Mouse (Mus musculus) subcutaneous adipose tissue, adult 2 months (tissue): ENCODE results near the gene Esrra. TPM values are rescaled to one million over a fixed set of nuclear protein-coding genes. Genes with fewer than 3 reads are reported as not detected.

Experiments used
- polyA plus RNA-seq: library from polyadenylated mRNA; depleted of rRNA; stranded (reverse); fragments of >200 nt; gene quantifications from 2 replicates; pipeline ENCODE4 v1.2.3, GENCODE M21; 2012; ENCODE audit warnings: low replicate concordance; rRNA removed

Gene Esrra
- polyA plus RNA-seq: 52.6 and 64.4 TPM in 2 replicates

GRCm38 (mm10) chr19:6921647-6922567, at the start of gene Esrra:
TSS of gene Esrra (minus strand) at chr19:6921813.

GRCm38 (mm10) chr19:6942249-6942691, 20.7 kb upstream of the Esrra start, which contains the start of gene Gpr137:
TSS of gene Gpr137 (minus strand) at chr19:6942480.

DNA sequence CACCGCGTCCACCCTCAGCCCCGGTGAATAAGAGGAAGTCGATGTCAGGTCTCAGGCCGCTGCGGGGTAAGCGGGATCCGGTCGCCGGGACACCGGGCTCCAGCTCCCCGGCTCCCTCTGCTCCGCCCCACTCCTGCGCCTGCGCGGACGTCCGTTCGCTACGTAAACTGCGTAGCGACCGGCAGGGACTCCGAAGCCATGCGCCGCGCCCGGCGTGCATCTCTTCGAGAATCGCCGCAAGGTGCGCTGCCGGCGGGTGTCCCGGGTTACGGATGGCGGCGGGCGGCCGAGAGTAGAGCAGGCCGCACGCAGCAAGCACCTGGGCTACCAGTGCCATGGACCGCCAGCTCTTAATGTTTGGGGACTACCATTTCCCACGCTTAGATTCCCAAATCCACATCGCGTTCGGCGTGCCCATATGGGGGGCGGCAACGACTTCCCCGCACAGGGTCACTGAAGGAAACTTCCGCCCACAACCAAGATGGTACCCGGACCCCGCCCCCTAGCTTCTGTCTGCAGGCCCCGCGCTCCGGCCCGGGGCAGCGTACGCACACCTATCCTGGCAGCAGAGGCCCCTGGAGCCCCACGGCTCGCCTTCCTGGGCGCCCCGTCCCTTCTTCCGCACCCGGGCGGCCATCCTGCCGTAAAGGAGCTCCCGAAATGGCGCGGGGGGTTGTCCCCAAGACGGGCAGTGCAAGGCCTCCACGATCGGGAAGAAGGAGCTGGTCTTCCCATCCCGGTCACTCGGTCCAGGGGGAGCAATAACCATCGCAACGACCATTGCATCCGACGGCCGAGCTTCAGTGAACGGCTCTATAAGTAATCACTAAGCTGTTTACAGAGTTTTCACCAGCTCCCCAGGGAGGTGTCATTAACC, 20.0 kb upstream of the Esrra start, which contains the start of gene Bad:
Gene Bad (plus strand): TSS at position 490 of the 877 bp plus-strand sequence.

DNA sequence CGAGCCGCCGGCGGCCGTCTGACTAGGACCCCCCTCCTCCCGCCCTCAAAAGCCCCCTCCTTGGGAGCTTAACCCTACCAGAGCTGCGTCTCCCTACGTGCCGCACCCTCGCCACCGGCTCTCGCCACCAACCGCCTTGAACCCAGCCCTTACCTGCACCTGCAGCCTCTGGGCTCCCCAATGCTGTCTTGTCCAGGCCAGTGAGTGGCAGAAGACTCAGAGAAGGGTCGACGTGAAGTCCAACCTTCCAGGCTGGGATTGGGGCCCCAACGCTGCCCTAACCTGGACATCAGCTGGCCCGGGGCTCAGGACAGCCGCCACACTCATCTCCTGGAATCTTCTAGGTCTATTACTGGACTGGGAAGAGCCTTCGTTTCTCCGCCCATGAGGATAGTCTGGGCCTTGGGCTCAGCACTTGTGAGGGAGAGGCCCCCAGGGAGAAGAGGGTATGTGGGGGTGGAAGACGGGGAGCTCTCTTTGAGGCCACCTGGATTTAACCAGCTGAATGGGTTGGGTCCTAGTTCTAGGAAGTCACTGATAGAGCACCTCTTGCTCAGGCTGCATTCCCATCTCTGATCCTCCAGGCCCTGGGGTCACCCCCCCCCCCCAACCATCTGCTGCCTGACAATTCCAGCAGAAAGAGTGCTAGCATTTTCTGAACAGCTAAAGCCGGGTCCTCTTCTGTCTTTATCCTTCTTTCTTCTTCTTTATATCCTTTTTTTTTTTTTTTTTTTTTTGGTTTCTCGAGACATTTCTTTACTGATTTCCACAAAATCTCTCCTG, 12.8 kb upstream of the Esrra start, which contains the start of gene Kcnk4:
Gene Kcnk4 (minus strand): TSS at position 321 of the 783 bp plus-strand sequence.

DNA sequence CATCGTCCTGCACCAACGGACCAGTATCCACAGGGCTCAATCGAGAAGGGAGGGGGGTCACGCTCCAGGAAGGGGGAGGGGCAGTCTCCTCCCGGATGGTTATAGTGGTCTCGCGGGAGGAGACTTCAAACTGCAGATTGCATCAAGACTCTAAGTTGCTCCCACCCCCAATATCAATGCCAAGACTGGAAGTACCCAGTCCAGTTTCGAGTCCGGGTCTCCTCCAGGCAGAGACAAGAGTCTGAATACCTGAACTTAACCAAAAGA, 3.6 kb upstream of the Esrra start, which contains the start of gene Catsperz:
Gene Catsperz (minus strand): TSS at position 74 of the 267 bp plus-strand sequence.

DNA sequence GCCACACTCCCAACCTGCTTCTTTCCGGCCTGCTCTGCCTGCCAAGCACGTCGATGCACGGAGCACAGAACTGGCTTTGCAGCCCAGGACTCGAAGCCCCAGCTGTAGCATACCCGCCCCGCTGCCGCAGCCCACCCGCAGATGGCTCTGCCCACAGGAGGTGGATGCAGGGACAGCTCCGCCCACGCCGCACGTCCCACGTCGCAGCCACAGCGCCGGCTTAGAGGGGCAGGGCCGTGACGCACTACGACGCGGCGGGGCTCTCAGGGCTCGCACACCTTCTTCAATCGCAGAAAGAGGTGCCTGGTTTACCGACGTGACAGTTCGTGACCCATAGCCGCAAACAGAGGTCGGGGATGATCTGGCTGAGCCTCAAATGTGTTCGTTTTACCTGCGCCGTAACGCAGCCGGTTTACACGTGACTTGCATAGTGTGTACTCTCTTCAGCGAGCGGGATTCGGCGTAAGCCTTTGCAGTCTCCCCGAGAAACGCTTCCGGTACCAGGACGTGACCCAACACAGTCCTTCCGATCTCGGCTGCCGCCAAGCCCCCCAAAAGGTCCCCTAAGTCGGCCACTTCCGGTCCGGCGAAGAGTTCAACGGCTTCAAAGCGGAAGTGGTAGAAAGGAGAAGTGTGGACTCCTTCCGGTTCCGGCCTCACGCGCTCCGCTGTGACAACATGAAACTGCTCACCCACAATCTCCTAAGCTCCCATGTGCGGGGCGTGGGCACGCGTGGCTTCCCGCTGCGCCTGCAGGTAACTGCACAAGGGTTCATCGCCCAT, 11.9 kb downstream of the Esrra start, which contains the start of the genes Trmt112 and Prdx5:
Gene Trmt112 (plus strand): TSS at position 192 of the 783 bp plus-strand sequence.
Gene Prdx5 (minus strand): TSS at position 600 of the 783 bp plus-strand sequence.

Other genes with a start within 250 kb of the Esrra start
- gene Rps6ka4, start 81.2 kb downstream of the Esrra start, polyA plus RNA-seq: 35.7 and 47.9 TPM in 2 replicates
- gene Ccdc88b, start 63.6 kb downstream of the Esrra start, polyA plus RNA-seq: 3.9 and 11.2 TPM in 2 replicates
- gene Trmt112, start 12.1 kb downstream of the Esrra start, polyA plus RNA-seq: 91.6 and 154 TPM in 2 replicates
- 149 and 307 TPM in 2 replicates for gene Prdx5, start 11.7 kb downstream of the Esrra start, polyA plus RNA-seq
- gene Catsperz, start 3.6 kb upstream of the Esrra start, polyA plus RNA-seq: 0.11 and 2.8 TPM in 2 replicates
- gene Kcnk4, start 12.7 kb upstream of the Esrra start, polyA plus RNA-seq: 0.50 TPM in 1 of 2 replicates, not detected in the other
- 80.9 and 93.8 TPM in 2 replicates for gene Bad, start 20.0 kb upstream of the Esrra start, polyA plus RNA-seq
- gene Gpr137, start 20.7 kb upstream of the Esrra start, polyA plus RNA-seq: 85.5 and 94.5 TPM in 2 replicates
- gene Ppp1r14b, start 53.2 kb upstream of the Esrra start, polyA plus RNA-seq: 90.2 and 135 TPM in 2 replicates
- gene Plcb3, start 54.7 kb upstream of the Esrra start, polyA plus RNA-seq: 70.5 and 107 TPM in 2 replicates
- 50.8 and 52.3 TPM in 2 replicates for gene Fkbp2, start 58.7 kb upstream of the Esrra start, polyA plus RNA-seq
- gene Vegfb, start 65.8 kb upstream of the Esrra start, polyA plus RNA-seq: 80.4 and 191 TPM in 2 replicates
- gene Dnajc4, start 70.8 kb upstream of the Esrra start, polyA plus RNA-seq: 62.4 and 78.9 TPM in 2 replicates
- gene Nudt22, start 74.3 kb upstream of the Esrra start, polyA plus RNA-seq: 33.0 and 41.1 TPM in 2 replicates
- 17.9 and 28.2 TPM in 2 replicates for gene Trpt1, start 74.3 kb upstream of the Esrra start, polyA plus RNA-seq
- 15.6 and 20.8 TPM in 2 replicates for gene Fermt3, start 97.7 kb upstream of the Esrra start, polyA plus RNA-seq
- gene Stip1, start 118.2 kb upstream of the Esrra start, polyA plus RNA-seq: 43.5 and 72.9 TPM in 2 replicates
- gene Macrod1, start 135.0 kb upstream of the Esrra start, polyA plus RNA-seq: 29.4 and 43.1 TPM in 2 replicates
- 0.29 and 3.7 TPM in 2 replicates for gene Flrt1, start 183.9 kb upstream of the Esrra start, polyA plus RNA-seq